Mouse (Mus musculus) right cerebral cortex, postnatal 36 days (tissue): ENCODE measurements at regions not wholly inside any gene's neighbourhood (a gene's known extent, or its start where the extent isn't known, plus 50 kb on each side); places are given as distances from the start of the nearest gene placed in this dataset.

Source experiments
- DNase-seq, 2 experiments: peaks; one replicate each; pipeline ENCODE4 v3.0.0; 2022; ENCODE audit warnings: low spot score in 2 of 2, mixed read lengths in 1 of 2

DNA sequence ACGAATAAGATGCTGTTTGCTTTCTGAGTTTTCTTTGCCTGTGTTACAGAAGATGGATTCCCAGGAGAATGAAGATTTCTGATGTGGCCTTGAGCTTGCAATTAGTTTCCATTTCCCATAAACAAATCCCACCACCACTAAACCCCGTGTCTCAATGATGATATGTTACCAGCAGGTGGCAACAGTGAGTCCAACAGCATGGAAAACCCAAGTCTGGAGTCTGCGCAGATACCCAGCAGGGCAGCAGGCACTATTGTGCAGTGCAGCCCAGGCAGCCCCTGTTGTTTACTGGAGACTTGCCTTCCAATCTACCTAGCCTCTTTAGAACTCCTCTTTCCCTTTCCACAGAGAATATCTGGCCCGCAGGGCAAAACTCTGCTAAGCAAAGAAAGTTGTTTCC is 62.7 kb downstream of the Bmp2 start:
- DNase-seq, result no peak

DNA sequence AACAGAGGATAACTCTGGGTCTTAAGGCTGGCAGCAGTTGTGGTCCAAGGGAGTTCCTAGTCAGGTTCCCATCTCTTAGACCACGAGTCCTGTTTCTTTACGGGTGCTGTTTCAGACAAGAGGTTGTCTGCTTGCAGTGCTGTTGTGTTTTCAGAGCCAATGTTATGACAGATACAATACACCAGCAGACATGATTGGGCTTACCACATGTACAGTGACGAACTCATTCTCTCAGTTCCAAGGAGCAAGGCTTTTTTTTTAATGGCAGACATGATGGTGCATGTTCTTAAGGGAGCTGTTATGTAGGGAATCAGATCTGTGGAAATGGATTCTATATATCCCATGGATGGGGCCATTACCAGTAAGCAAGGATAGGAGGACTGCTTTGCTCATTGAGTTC is 63.3 kb downstream of the Bmp2 start:
- DNase-seq, result no peak

DNA sequence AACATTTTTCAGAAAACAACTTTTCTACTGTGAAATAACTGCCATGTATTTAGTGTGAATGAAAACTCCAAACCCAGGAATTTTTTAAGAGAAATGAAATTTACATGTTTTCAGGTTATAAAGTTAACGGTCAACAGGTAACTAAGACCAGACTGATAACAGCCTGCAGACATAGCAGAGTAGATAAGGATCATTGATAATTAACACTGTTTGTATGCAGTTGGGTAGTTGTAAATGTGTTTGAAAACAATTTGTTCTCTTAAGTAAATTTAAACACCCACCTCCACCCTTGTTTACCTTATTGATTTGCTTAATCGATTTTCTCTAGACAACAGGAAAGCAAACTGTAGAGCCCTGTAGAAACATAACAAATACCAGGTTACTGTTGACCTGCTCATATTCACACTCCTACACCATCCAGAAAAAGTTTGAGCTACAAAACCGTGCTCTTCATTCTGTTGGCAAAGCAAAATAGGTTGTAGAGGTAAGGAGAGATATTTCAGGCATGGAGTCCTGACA is 65.4 kb downstream of the Bmp2 start:
- DNase-seq, result no peak

DNA sequence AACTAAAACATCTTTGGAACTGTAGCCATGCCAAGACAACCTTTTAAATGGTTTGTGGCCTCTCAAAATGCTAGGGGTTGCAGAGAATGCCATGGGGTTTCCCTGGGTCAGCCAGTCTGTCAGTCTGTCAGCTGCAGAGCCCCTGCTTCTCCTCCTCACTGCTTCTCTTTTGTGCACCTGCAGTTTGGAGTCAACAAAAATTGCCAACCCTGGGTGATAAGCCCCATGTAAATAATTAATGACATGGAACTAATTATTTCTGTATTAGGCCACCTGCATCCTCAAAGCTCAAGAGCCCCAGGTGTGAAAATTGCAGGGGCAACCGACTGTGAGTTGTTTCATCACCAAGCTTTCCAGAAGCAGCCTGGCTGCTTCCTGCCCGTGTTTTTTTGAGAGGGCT is 70.6 kb downstream of the Bmp2 start:
- DNase-seq, result no peak

DNA sequence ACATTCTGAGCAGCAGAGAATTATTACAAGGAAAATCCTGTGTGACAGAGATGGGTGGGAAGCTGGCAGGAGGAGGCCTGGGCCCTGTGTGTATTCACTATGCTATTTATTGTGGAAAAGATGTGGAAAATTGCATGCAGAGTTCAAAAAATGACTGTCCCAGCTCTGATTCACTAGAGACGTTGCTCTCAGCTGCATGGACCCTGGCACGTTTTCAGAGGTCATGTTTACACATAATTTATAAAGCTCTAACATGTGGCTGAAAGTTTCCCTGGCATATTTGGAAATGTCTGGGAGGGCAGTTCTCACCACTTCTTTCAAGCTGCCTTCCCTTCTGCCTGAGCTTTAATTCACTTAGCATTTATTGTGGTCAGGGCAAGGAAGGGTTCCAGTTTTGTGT is 73.6 kb downstream of the Bmp2 start:
- DNase-seq, result no peak

DNA sequence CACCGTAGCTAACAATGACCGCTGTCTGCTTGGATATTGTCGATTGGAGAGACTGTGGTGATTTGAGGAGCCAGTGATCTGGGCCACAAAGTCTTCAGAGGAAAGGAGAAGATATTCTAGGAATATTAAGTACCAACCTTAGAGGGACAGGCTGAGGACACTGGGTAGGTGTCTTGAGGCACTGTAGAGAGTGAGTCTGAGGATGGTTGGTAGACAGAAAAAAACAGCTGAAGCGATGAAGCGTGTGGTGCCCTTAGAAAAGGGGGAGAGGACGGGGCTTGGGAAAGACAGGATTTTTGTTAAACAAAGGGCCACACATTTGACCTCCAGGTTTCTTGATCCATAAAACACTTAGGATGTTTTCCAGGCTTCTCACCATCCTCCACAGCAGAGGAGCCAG is 76.9 kb downstream of the Bmp2 start:
- DNase-seq, result no peak

DNA sequence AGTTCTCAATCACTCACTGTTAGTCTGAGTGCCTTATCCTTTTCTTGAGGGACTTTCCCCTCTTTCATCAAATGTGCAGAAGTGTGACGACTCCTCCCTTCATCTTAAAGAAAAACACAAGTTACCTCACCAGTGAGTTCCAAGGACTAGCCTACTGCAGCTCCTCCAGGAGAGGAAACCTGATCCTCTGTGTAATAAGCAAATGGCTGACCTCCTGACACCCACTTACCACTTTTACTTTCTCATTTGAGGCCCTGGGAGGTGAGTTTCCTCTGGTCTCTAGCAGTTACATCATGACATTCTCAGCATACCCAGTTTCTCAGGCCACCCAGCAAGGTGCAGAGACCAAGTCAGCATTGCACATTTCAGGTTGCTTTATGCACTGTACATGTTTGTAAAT is 83.5 kb downstream of the Bmp2 start:
- no peak for DNase-seq

DNA sequence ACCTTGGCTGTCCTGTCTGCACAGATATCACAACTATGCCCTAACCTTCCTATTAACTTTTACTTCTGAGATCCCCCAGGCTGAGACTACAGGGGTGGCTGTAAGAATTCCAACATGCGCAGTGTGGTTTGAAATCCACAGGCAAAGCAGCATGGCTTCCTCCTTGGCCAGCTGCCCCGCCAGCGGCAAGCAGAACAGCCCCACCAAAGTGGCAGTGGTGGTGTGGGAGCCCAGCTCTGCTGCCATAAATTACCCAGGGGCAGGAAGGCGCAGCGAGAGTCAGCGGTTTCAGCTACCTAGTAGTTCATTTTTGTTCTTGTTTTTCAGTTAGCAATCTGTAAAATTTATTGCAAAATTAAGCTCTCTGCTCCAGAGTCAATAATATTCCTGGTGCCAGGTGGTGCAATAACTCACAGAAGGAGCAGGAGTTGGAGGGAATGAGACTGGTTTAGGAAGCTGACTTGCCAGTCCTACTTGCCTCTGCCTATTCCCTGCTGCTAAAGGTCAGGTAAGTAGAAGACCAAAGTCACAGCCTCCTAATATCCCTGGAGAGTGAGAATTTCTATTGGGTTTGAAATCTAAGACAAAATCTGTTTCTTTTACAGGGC is 98.0 kb downstream of the Bmp2 start:
- no peak for DNase-seq

DNA sequence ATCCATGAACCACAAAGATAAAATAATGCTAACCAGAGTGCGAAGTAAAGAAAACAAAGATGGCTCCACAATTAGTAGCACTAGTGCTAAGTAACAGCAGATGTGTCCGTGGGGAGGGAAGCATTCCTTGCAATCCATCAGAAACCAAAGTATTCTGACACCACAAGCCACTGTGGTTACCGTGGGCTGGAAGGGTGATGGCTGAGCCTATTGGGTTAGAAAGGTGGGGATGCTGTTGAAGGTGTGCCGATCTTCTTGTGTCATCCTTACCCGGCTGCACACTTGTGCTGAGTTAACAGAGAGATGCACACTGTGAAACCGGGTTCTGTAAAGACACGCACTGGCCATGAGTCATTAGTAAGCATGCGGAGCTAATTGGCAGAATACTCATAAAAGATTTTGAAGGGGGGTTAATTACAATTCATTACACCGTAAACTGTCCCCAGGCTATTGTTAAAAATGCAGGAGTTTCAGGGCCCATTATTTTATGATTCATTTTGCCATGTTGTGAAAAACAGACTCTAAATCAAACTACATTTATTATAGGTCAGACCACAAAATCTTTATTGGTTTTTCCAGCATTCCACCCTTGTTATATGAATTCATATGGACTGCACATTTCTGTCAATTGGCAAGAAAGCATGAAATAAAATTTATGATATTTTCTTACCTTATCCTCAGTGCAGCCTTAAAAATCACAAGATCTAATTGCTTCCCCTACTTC is 114.5 kb downstream of the Bmp2 start:
- DNase-seq, result no peak

DNA sequence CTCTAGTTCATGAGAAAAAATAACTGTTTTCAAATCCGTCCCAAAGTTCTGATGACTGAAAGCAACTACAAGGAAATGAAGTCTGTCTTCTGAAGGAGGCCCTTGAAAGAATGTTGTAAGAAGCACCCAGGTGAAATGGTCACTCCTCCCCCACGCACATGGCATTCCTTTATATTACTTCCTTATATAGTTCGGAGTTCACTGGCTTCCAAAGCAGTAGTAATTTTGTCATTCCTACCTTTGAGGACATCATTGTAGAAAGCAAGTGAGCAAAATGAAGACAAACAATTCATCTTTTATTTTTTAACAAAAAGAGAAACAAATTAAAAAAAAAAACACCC is 115.1 kb downstream of the Bmp2 start:
- no peak for DNase-seq

DNA sequence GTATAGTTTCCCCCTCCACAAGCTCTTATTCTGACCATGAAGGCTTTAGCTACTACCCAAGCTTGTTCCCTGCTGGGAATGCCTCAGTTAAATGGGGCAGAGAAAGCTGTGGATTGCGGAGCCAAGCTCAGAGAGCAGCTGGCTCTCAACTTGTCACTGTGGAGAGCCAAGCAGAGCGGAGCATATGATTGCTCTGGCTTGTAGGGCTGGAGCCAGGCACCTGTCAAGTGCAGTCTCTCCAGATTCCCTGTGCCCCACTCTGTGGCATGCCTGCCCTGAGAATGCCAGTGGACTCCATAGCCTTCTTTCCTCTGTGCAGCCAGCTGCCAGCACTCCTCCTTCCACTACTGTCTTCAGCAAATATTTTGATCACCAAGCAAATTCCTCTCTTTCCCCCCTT is 117.9 kb downstream of the Bmp2 start:
- no peak for DNase-seq

DNA sequence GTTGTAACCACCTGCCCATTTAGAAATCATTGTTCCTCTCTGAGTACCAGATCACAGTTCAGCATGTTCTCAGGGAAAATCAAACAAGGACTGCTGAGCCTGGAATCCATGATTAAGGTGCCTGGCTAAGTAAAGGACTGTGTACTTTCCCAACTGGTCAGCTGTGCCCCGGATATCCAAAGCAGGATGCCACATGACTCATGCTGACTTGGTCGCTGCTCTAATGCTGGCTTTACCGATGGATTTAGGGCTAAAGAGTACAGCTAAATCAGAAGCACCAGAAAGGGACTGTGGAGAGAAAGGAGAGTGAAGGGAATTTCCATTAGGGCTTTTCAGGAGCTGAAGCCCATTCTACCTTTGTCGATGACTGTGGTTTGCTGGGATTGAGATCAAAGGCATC is 119.6 kb downstream of the Bmp2 start:
- DNase-seq, result no peak

DNA sequence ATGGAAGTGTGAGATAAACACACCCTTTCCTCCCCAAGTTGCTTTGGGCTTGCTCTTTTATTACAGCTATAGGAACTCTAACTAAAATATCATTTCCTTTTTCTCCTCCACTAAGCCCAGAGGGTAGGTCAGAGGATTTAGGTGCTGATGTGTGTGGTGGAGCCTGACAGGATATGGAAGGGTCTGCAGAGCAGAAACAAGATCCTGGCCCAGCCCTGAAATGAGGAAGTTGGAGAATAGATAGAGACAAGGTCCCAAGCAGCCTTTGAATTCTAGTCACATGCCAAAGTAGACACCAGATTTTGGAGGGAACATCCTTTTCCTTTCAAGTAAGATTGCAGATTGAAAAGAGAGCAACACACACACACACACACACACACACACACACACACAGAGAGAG is 132.4 kb downstream of the Bmp2 start:
- DNase-seq, result no peak

DNA sequence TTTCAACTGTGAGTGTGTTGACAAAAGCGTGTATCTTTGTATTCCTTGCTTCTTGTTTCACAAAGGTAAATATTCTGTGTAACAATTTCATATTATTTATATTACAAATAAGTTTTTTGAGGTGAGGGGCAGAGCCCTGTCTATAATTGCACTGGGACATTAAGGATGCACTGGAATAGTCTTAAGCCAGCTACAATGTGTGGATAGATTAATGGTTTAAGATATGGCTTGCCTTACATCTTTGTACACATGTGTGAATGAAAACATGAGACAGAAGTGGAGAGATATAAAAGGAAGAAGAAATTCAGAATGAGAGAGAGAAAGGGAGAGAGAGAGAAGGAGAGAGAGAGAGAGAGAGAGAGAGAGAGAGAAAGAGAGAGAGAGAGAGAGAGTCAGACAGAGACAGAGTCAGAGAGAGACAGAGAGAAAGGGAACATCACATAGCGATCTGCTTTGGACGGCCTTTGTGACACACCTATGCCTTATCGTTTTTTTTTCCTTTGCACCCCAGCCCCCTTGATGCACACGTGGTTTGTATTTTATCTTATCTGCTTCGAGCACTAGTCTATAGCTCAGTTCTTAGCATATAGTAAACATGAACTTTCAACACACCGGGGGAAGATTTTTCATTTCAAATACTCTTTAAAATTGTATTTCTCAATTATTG is 136.3 kb downstream of the Bmp2 start:
- DNase-seq, result no peak

DNA sequence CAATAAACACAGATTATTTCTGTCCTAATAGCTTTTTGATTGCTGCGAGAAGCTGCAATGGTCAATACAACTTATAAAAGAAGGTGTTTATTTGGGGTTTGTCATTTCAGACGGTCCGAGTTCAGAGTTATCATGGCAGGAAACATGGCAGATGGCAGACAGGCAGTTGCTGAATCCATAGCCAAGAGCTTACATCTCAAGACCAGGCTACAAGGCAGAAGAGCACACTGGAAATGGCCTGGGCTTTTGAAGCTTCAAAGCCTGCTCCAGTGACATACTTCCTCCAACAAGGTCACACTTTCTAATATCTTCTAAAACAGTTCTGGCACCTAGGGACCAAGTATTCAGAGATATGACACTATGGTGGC is 136.8 kb downstream of the Bmp2 start:
- no peak for DNase-seq

DNA sequence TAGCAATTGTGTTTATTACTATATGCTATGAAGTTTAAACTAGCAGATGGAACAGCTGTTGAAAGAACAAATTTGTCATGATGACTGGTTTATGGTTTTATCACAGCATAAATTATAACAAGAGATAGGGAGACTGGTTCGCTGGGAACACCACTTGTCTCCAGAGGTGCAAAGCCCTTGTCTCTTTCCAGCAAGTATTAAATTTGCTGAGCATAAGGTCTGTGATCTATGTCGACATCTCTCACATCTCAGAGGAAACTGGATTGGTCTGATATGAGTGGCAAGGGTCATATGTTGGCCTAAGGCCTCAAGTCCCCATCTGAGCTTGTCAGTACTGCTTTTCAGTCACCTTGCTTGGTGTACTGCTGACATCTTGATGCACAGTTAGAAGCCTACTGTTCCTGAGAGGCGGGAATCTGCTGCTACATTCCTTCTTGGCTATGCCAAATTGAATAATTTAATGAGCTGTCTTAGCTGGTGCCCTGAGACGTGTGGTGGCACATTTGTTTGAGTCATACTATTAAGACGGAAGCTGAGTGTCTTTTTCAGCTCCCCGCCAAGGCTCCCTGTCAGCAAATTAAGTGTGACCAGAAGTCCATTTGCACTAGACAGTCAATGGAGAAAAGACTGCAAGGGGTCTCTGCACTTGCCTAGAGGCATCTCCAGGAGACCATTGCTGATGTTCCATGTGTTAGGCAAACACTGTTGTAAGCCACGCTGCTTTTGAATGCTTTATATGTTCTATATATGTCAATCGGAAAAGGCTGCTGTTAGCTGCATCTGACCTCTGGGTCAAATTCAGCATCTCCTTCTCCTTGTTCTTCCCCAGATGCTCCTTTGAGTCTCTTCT is 157.0 kb downstream of the Bmp2 start:
- no peak for DNase-seq

DNA sequence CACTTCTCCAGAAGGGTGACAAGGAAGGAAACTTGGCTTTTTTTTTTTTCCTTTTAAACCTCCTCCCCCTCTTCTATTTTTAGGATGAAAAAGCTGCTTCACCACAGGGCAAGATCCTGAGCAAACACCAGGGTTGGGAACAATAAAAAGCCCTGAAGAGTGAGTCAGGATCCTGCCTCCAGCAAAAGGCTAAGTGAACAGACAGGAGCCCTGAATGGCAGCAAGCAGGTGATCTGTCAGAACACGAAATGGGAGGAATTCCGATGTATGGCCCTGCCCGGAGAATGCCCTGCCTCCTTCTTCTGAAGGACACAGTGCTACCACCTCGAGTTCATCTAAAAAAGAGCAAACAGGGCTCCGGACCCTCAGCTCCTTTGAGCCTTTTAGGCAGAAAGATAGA is 164.3 kb downstream of the Bmp2 start:
- DNase-seq, result no peak

DNA sequence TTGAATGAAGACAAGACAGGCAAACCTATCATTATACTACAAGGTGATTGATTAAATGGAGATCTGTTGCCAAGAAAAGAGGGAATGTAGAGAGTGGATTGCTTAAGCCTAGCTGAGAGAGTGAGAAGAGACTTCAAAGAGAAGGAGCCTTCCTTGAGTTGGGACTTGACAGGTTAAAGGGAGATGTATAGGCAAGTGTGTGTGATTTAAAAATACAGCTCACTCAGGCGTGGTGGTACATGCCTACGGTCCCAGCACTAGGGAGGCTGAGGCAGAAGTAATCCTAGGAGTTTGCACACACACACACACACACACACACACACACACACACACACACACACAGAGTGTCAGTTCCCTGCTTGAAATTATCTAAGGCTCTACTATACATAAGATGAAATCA is 165.1 kb downstream of the Bmp2 start:
- DNase-seq, result no peak

DNA sequence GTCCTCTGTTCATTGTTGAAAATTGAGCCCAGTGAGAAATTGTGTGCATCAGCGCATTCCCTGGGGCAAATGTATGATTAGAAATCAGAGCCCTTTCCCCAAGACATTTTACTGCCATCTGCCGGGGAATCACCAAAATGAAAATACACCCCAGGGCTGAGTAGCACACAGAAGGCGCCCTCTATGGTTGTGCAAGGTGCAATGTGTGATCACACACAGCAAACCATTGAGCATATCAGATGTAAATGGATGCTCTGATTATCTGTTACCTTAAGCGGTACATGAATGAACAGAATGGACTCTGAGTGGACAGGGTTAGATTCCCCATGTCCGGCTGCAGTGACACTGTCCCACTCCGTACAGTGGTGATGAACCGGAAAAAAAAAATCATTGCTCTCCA is 172.4 kb downstream of the Bmp2 start:
- DNase-seq, result peak; percentile 2 to 16

DNA sequence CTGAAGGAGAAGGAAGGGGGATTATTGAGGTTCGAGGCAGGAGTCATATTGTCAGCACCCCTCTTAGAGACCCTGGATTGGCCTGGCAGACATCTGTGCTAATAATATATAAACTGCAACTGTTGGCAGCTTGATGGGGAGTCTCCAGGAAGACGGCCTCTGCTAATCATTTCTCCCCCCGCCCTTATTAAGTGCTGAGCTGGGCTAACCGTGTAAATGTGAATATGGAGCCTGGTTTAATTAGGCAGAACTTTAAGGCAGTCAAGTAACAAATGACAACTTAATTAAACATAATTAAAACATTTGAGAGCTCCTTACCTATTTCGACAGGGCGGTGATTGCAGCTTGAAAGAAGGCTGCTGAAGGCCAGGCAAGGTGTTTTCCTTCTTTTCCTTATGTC is 172.8 kb downstream of the Bmp2 start:
- DNase-seq, result no peak

DNA sequence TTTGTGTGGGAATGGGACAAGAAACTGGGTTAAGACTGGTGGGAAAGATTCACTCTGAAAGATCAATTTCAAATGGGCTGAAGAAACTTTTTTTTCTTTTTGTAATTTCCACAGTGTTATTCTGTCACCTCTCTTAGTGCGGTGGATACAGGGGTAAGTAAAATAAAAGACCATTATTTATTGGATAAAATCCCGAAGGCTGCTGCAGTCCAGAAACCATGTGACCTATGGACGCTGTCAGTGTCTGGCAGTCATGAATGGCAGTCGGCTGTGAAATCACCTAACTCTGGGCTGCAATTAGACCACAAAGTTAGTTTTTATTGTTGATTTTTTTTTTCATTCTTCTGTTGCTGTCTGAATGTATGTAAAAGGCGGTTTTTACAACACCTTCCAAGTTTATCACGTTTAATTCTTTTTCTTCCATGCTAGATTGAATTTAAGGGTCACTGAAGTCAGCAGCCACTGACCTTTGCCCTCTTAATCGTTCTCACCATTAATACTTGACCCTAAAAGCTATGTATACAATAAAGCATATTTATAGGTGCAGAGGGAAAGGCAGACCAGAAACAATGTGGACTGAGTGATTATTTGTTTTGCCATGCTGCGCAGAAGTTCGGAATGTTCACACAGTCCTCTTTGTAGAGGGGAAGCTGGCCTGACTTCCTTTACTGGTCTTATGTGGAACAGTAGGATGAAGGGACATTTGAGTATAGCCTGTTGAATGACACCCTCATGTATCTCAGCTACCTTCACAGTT is 182.7 kb downstream of the Bmp2 start:
- DNase-seq, result no peak
